Mouse (Mus musculus): ENCODE data around the gene Phyhipl.

Gene Phyhipl

DNA sequence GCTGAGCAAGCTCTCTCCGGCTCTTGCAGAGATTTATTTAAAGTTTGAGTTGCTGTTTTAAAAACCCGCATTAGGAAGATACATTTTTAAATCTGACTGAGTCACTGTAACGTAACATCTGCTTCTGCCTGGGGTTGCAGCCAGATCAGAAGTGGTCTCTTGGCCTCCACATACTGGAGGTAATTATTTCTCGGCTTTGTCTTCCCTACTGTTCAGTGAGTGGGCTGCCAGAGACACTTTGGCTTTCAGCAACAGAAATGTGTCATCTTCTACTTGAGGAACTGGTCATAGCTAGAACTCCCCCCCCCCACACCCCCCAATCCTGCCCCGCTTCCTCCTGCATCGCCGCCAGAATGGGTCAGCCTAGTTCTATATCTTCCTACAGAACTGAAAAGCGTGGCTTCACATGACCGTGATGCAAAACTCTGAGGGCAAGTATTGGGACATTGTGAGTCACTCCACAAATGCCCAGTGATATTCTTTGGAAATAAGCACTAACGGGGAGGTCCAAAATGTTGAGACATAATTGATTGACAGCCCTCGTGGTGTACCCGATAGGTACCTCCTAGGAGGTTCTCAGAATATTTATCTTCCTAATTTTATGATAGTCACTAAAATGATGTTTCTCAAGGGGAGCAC, 125.5 kb downstream of the Phyhipl start:
- DNase-seq: no peak

DNA sequence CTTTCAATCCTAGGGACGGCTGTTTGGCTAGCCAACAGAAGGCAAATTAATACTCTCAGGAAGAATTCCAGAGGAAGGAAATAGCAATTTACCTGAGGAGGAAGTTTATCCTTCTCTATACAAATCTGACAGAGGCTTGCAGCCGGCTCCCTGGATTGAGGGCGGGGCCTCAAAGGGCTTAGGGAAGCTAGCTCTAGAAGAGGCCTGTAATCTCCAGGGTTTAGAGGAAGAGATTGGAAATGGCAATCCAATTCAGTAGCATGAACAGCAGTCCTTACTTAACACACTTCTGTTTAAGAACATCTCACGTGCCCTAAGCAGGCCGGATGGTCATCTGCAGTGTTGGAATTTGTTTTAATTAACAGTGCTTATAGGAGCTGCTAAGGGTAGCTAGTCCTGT, 134.4 kb downstream of the Phyhipl start:
- no peak for DNase-seq

DNA sequence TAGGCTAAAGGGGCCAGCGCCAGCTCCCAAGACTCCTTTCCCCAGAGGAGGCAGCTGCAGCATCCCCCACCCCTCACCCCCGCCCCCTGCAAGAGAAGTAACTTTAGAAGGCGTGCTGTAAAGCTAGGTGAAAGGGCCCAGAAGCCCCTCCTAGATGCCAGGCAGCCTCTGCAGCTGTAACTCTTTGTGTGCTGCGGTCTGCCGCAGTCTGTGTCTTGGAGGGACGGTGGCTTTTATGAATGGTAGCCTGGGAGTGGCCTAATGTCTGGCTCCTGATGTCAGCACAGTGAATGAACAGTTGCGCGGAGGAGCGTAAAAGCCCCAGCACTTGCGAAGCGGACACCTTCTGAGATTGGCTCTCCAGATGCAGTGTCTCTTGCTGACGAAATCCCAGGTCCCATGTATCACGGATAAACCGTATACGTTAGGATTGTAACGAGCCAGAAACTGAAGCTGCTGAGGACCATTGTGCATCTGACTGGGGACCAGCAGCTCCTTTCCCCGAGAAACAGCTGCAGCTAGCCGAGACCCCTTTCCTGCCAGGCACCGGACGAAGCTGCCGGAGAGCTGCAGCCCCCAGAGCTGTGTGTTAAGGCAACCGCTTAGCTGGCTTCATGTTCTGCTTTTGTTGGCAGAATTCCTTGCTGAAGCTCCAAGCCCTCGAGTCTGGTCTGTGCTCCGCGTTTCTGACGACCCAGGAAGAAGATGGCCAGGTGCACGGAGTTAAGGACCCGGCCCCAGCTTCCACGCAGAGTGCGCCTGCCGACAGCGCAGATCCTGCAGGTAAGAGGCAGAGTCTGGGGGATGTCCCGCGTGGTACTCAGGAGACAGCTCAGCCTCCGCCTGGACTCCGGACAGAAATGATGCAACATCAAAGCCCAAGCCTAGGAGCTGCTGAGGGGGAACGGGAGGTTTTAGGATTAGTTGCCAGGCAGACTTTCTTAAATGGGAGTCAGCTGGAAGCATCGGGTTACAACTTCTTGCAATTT, 135.3 kb downstream of the Phyhipl start:
- DNase-seq: no peak

DNA sequence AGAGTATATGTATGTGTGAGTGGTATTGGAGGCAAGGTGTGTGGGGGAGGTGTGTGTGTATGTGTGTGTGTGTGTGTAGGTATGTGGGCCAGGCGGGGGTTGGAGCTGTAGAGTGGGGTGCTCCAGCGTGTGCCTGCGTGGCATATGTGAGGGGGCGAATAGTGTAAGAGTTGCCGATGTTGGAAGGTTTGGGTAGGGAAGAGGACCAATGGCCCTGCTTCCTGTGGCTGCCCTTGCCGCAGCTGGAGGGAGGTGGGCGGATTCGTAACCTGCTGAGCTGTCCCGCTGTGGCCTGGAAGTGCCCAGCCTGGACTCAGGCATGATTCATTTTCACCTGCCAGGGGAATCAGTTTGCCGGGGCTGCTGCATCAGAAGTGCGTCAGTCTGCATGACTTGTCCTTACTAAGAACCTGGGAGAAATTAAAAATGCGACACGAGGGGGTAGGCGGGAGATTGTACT, 136.1 kb downstream of the Phyhipl start:
- no peak for DNase-seq

DNA sequence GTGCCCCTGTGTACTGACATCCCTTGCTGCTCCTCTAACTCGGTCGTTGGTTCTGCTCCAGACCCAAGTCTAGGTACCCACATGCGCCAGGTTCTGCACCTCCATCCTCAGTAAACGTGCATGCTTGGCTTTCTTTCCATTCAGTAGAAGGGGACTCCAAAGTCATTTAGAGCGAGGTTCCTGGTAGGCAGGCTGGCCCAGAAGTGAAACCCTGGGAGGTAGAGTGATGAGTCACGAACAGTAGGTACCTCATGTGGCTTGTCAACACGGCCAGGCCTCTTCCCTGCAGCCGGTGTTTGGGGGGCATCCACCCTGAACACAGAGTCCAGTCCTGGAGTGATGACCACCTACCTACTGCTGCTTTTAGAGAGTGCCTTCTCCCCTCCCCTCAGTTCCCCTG, 139.1 kb downstream of the Phyhipl start:
- no peak for DNase-seq

DNA sequence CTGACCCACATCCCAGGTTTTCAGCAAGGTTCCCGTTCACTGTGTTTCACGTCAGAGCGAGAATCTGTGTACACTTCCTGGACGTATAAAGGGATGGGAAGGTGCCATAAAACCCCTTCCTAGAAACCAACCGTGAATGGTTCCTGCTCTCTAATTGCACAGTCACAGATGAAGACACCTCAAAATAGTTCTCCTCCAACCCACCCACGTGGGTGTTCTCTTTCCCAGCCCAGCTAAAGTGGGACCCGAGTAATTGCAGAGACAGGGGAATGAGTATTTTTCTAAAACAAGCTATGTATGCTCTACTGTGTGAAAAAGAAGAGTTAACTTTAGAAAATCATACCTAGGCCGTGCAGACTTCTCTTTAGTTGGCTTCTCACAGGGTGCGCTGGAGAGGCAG, 140.9 kb downstream of the Phyhipl start:
- no peak for DNase-seq

DNA sequence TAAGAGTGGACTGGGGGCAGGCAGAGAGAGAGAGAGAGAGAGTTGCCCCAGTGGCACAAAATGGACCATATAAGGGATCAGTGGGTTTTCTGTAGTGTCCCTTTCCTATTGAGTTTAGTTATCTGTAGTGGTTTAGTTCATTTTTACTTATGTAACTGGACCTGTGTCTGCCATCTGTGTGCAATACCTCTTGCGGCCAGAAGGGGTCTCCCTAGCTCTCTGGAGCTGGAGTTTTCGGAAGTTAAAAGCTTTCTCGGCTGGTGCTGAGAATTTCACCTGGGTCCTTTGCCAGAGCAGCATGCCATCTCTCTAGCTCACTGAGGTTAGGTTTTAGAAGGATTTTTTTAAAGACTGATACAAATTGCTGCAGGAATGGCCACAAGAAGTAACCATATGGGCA, 147.9 kb downstream of the Phyhipl start:
- DNase-seq: no peak
